Mouse (Mus musculus) urinary bladder, adult 18-20 months (tissue): ENCODE data around the gene Nptn.

Source experiments
- DNase-seq, 2 experiments: peaks; one replicate each; pipeline ENCODE4 v3.0.0; 2022; ENCODE audit warnings: low spot score in 2 of 2, mixed read lengths in 2 of 2

Nptn gene

GRCm38 (mm10) chr9:58581958-58582540, at the start of gene Nptn:
Gene Nptn, plus strand, starts transcription at chr9:58582240.
- DNase-seq: peak; percentile 89 to 95

- no peak for DNase-seq
Measured at GRCm38 (mm10) chr9:58533322-58533721, 48.7 kb upstream of the Nptn start.

GRCm38 (mm10) chr9:58534766-58535165, 47.3 kb upstream of the Nptn start:
- DNase-seq: no peak

DNA sequence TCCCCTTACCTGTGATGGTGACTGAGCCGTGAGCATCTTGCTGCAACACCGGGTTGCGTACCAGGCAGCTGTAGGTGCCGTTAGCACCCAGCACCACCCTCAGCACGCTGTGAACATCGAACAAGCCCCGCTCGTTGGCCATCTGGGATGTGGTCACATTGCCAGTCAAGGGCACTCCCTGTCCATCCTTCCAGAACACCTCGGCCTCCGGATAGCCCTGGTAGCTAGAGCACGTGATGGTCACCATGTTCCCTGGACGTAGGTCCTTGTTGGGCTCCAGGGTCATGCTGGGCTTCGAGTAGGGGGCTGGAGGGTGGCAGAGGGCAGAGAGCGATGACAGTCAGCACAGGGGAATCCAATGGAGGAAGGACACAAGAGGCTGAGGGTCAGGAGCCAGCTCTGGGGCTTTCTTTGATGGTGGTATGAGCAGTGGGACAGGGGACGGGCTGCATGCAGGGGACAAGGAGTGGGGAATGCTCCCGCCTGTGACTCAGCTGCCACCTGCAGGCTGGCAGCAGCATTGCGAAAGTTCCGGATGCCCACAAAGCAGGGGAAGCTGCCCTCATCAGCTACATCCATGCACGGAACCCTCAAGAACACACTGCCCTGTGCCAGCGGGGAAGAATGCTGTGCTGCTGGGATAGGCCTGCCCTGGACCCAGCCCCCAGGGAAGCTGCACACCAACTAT, 46.4 kb upstream of the Nptn start:
- no peak for DNase-seq

DNA sequence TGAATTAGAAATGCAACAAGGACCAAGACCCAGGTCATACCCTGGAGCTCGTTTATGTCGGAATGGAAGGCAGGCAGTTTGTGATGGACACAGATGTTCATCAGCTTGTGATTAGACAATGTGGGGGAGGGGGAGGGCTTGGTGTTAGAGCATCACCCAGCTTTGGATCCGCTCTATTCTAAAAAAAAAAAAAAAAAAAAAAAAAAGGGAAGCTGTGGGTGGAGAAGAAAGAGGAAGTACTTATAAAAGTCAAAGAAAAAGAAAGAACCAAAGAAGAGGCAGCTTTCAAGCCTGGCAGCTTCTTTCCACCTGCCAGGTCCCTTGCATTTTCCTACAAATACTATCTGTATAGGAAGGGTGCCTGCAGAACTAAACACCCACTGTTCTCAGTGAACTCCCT, 44.3 kb upstream of the Nptn start:
- DNase-seq: no peak

- DNase-seq: no peak
Measured at GRCm38 (mm10) chr9:58539886-58540285, 42.2 kb upstream of the Nptn start.

DNA sequence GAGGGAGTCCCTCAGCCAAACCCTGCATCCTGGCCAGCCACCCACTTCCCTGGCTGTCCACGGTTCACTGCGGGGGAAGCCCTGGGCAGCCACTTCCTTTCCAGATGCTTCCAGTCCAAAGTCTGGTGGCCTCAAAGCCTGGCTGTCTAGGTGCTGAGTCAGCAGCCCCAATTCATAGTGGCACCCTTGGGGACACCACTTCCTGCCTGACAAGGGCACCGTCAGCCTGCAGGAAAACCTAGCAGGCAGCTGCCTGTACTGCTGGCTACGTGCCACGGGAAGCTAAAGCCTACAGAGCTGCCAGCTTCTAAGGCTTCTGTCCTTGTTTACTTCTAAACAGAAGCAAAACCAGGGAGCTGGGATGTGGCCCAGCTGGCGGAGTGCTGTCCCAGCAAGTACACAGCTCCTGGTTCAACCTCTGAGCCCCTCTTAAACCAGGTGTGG, 40.1 kb upstream of the Nptn start:
- DNase-seq: peak; percentile 73 to 80

DNA sequence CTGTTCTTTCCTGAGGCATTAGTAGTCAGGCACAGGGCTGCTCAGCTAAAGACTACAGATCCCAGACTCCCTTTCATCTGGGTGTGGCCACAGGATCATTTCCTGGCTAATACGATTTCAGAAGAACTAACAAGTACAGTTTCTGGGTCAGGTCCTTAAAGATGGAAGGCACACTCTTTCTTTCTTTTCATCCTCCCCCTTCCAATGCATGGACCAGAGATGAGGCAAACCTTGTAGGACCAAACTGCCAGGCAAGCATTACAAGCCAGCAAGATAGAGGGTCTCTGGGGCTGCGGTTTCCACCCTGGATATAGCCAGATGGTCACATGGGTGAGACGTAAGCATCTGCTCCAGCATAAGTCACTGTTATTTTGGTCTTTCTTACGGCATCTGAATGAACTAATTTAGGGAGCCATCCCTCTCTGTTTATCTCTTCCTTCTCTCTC, 37.1 kb upstream of the Nptn start:
- no peak for DNase-seq

DNA sequence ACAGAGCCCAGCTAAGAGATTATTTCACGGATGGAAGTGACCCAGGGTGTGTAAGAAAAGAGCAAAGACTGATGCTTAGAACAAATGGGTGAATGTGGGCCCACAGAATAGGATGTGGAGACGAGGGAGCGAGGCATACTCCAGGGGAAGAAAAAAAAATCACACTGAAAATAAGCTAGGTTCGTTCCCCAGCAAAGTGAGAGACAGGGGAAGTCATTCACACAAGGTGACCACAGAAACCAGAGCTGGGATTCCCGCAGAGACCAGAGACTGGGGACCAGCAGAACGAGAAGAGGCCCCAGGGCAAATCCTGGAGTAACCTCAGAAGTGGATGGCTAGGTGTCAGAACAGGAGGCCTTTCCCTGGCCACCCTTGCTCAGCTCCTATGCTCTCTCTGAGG, 36.6 kb upstream of the Nptn start:
- no peak for DNase-seq

- DNase-seq: peak in 1 of 2 experiments; percentile 49
Measured at GRCm38 (mm10) chr9:58546630-58547360, 35.2 kb upstream of the Nptn start.

GRCm38 (mm10) chr9:58548897-58549296, 33.1 kb upstream of the Nptn start:
- DNase-seq: no peak

DNA sequence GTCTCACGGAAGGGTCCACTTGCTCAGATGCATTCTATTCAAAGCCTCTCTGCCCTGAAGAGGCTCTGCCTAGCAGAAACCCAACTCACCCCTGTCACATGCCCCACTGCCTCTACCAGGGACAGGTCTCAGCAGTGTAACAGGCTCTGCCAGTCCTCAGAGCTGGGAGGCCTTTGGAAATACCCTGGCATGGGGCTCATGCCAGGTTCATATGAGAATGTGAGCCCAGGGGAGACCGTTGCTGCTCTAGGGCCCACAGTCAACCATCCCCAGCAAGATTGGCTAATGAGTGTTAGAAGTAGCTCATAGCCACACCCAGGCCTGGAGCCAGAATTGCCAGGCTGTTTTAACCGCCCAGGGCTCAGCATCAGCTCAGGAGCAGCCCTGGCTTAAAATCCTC, 32.3 kb upstream of the Nptn start:
- no peak for DNase-seq

GRCm38 (mm10) chr9:58550928-58551327, 31.1 kb upstream of the Nptn start:
- no peak for DNase-seq

DNA sequence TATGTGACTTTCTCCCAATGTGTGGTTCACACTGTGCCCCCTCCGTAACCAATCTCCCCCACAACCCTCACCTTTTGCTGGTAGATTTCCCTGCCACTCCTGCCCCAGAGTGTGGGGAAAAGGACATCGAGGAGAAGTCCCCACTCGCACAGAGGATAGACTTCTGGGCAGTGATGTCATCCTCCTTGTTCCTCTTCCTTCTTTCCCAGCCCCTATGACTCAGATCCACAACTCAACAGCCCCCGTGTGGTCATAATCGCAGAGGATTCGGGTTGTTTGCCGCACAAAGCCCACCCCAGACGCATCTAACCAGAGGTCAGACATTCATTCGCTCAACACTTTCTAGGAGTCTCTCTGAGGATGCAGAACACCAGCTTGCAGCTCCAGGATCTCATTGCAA, 30.0 kb upstream of the Nptn start:
- DNase-seq: no peak

DNA sequence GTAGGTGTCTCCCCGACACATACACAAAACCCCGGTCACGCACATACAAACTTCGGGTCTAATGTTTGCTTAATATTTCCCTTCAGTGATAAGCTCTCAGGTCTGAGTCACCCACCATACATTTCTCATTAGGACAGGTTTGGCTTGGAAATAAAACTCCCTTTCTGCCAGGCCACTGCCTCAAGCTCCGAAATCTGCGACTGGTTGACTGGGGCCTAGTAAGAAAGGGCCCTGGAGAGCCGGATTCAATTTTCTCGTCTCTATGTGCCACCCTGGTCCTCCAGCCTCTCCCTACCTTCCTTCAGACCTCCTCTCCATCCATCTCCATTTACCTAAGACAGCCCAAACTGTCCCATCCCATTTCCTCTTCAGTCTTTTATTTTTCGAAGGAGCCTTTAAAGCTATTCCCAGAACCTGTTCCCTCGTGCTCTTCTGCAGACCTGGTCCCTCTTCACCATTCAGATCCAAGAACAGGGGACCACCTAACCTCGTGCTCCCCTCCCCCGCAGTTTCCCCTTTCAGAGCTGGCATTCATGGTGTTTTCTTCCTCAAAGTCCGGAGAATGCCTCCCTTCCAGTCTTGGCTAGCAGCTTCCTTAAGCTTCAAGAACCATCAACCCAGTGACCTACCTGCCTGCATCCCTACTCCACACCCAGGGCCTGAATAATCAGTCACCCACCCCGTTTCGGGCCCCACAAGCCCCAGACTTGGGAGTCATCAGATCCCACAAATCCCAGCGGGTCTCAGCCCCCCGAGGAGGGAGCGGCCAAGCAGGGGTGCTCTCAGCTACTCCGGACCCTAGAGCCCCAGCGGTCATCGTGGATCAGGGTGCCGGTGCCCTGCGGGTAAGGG, 27.8 kb upstream of the Nptn start:
- DNase-seq: no peak

DNA sequence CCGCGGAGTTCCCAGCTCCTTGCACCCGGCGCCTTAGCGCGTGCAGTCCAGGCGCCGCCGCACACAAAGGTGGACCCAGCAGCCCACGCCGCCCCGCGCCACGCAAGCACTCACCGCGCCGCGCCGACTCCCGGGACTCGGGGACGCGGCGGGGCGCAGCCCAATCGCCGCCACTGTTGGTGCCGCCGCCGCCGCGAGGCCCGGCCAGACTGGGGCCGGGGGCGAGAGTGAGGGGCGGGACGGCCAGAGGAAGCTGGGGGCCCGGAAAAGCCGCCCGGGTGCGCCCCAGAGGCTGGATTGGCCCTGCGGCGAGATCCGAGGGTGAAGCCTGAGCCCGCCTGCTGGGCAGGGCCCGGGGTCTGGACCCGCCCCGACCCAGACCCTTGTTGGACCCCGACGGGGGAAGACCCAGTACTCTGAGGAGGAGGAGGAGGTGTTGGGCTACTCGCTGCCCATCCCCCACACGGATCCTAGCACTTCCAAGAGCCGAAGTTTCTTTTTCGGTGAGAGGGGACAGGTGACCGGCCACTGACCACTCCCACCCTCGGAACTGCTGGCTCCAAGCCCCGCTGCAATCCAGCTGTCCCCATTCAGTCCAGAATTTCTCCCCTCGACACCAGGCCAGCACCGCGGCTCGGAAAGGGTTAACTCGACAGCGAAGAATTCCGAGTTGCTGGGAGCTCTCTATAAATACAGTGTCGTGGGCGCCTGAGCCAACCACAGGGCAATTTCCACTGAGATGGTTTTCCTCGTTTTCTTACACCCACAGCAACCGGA, 26.9 kb upstream of the Nptn start, which contains the start of gene Cd276:
Cd276 (minus strand) TSS at position 530 of the 777 bp plus-strand sequence.
- DNase-seq: peak in 1 of 2 experiments; percentile 60

DNA sequence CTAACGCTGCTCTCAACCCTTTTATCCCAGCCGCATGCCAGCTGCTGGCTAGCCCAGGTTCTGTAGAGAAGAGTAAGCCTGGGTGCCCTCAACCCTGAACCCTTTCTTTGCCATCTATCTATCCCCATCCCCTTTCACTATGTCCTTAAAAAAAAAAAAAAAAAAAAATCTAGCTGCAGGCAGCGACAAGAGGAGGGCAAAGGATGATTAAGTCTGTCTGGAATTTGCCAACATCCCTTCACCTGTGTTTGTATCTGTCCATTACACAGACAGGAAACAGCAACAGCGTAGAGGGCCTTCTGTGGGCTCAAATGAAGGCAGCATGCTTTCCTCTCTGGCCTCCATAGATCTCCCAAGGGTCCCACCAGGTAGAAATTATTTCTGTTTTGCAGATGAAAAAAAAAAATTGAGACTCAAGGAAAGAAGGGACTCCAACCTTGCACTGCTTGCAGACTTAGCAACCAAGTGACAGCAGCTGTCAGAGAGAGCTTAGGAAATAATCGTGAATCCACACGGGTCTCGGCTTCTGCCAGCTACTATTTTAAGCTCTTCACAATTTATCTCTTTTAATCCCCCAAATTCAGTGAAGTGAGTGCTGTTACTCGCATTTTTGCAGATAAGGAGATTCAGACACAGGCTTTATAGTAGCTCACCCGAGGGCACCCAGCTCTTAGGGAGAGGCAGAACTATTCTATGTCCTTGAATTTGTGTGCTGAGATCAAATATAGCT, 26.2 kb upstream of the Nptn start:
- no peak for DNase-seq

- DNase-seq: no peak
Measured at GRCm38 (mm10) chr9:58556627-58557026, 25.4 kb upstream of the Nptn start.

GRCm38 (mm10) chr9:58557457-58558455, 24.3 kb upstream of the Nptn start:
- no peak for DNase-seq
